Comparison of ENCODE assay signal across 9 mouse cellular contexts in genomic region chr9:84032669-84033341, GRCm38 (mm10).
DNase-seq lines count a peak whose midpoint lies in the region; ATAC-seq and TF ChIP-seq lines count a peak whose summit lies in the region.
"Had no signal": no experiment of that assay in that cellular context is flagged by ENCODE, and none has a peak within 500 bp of the region (broad histone marks: within the 10 kb centered on the region; RNA-seq: fewer than 3 reads in every experiment).

No protein-coding gene starts in this region.

- no peak for TF ChIP-seq CTCF in embryonic fibroblast, embryonic 13.5 days (IDR thresholded peaks at IDR 0.05; ENCODE audit: borderline replicate concordance, insufficient read depth, low read length)

- H3K9ac ChIP-seq in midbrain, embryonic 13.5 days (replicated peaks): no peak overlapping the region; the same call in 1 of the 2 replicates
- H3K9ac ChIP-seq in liver, embryonic 12.5 days: no peak overlapping the region

- peak overlapping the region; percentile 75 for H3K27ac ChIP-seq in embryonic fibroblast, embryonic 13.5 days (ENCODE audit: insufficient read depth, low read length)
- peak overlapping the region; percentile 87 for H3K27ac ChIP-seq in midbrain, embryonic 13.5 days
- H3K27ac ChIP-seq in liver, embryonic 12.5 days: no peak overlapping the region

- peak; percentile 29 to 35 for DNase-seq in cerebellum, postnatal 14 days
- DNase-seq in heart, postnatal 14 days: peak; percentile 12
- no peak for DNase-seq in layer of hippocampus, adult 9-10 months (ENCODE audit: low spot score)
- no peak for DNase-seq in adrenal gland, postnatal 4 days (ENCODE audit: low spot score in 2 of 2)
- DNase-seq: thymus, postnatal 4 days had no signal

- H3K4me2 ChIP-seq in midbrain, embryonic 13.5 days (replicated peaks): peak overlapping the region; percentile 46
- no peak overlapping the region for H3K4me2 ChIP-seq in liver, embryonic 12.5 days

- H3K4me1 ChIP-seq in embryonic fibroblast, embryonic 13.5 days (ENCODE audit: control insufficient read depth, insufficient read depth, low read length): peaks cover 10% of the 10 kb centered on the region; the same call in 1 of the 2 replicates
- H3K4me1 ChIP-seq in midbrain, embryonic 13.5 days (replicated peaks): peaks cover 35% of the 10 kb centered on the region
- H3K4me1 ChIP-seq in liver, embryonic 12.5 days: 0 out of 2 replicates have a peak, but pooled peaks cover 5% of the 10 kb centered on the region

- no peak for TF ChIP-seq POLR2A in embryonic fibroblast, embryonic 13.5 days (IDR thresholded peaks at IDR 0.05; ENCODE audit: low read depth, low read length)

- no peaks in the 10 kb centered on the region for H3K36me3 ChIP-seq in midbrain, embryonic 13.5 days
- no peaks in the 10 kb centered on the region for H3K36me3 ChIP-seq in liver, embryonic 12.5 days

- H3K27me3 ChIP-seq in midbrain, embryonic 13.5 days: no peaks in the 10 kb centered on the region
- H3K27me3 ChIP-seq in liver, embryonic 12.5 days (replicated peaks): no peaks in the 10 kb centered on the region

- H3K4me3 ChIP-seq in embryonic fibroblast, embryonic 13.5 days (ENCODE audit: insufficient read depth, low read length): no peak overlapping the region
- H3K4me3 ChIP-seq in midbrain, embryonic 13.5 days (replicated peaks): peak overlapping the region; percentile 10; the same call in 1 of the 2 replicates
- no peak overlapping the region for H3K4me3 ChIP-seq in liver, embryonic 12.5 days

- no peak for ATAC-seq in cerebellum, adult (ENCODE audit: insufficient number of reproducible peaks, low FRiP score, low TSS enrichment)
- ATAC-seq in midbrain, embryonic 13.5 days: peak; percentile 97
- no peak for ATAC-seq in liver, embryonic 12.5 days

- intact Hi-C loops in heart, postnatal 14 days (cut with DNase I): no loop called here

- H3K9me3 ChIP-seq in midbrain, embryonic 13.5 days: no peaks in the 10 kb centered on the region
- H3K9me3 ChIP-seq in liver, embryonic 12.5 days (replicated peaks): no peaks in the 10 kb centered on the region

- WGBS in midbrain, embryonic 13.5 days: 3% methylated on average over 19 of the region's 19 CpGs
- WGBS in liver, embryonic 12.5 days (ENCODE audit: insufficient replicate concordance): 63% methylated on average over 19 of the region's 19 CpGs

Comparison
In these comparisons a context has a peak if more than half of its experiments do, and no peak if none do; other contexts are left out.
1. DNase-seq: peak in cerebellum, postnatal 14 days (2 of 2) and heart, postnatal 14 days (2 of 2); none in layer of hippocampus, adult 9-10 months (single experiment) and adrenal gland, postnatal 4 days (0 of 2).